Mouse (Mus musculus) forebrain, embryonic 13.5 days (tissue): ENCODE measurements around the gene 4930579F01Rik. TPM values are rescaled to one million over a fixed set of nuclear protein-coding genes. Genes with fewer than 3 reads are reported as not detected.
"Not testable (repeated sequence)": the region's sequence is repeated elsewhere in the genome, so short reads cannot be mapped to it uniquely, and the experiment has no call there.

ENCODE experiments used
- ATAC-seq: fragments of 200-750 bp; cut with Nextera tagmentation; 2 replicates; pipeline ENCODE4 v1.8.0; 2017
- H3K27ac ChIP-seq: fragments of 300-500 bp; sonication (generic); 2 replicates; pipeline ENCODE4 v1.5.1; 2015; ENCODE audit warnings: inconsistent platforms, mild to moderate bottlenecking, moderate library complexity
- H3K27me3 ChIP-seq: fragments of 300-500 bp; sonication (generic); 2 replicates; pipeline ENCODE4 v1.6.1; 2015; ENCODE audit warnings: mild to moderate bottlenecking, inconsistent platforms
- H3K36me3 ChIP-seq: fragments of 300-500 bp; sonication (generic); 2 replicates; pipeline ENCODE4 v1.6.1; 2015; ENCODE audit warnings: mild to moderate bottlenecking, inconsistent platforms; ENCODE audit not compliant: poor library complexity, severe bottlenecking
- H3K4me1 ChIP-seq: fragments of 300-500 bp; sonication (generic); 2 replicates; pipeline ENCODE4 v1.6.1; 2015; ENCODE audit warnings: inconsistent platforms
- H3K4me2 ChIP-seq: fragments of 300-500 bp; sonication (generic); 2 replicates; pipeline ENCODE4 v1.6.1; 2015; ENCODE audit warnings: inconsistent platforms, mild to moderate bottlenecking, moderate library complexity
- H3K4me3 ChIP-seq: fragments of 300-500 bp; sonication (generic); 2 replicates; pipeline ENCODE4 v1.5.1; 2015; ENCODE audit warnings: mild to moderate bottlenecking, inconsistent platforms
- H3K9ac ChIP-seq: fragments of 300-500 bp; sonication (generic); 2 replicates; pipeline ENCODE4 v1.6.1; 2015; ENCODE audit warnings: mild to moderate bottlenecking, inconsistent platforms
- H3K9me3 ChIP-seq: fragments of 300-500 bp; sonication (generic); replicated peaks from 2 replicates; pipeline ENCODE4 v1.6.1; 2016; ENCODE audit warnings: inconsistent platforms
- WGBS: fragments of 180-500 bp; shearing (Covaris S2); methylation state at CpG from one replicate; pipeline ENCODE4 v1.1.7; 2015; 5-methylcytosine and 5-hydroxymethylcytosine counted together
- polyA plus RNA-seq: library from polyadenylated mRNA; unstranded; fragments of >200 nt; fragmentation: Nextera tagmentation; extraction: Ambion mirVana; gene quantifications from 2 replicates; pipeline ENCODE4 v1.2.1, GENCODE M21; 2015

The 4930579F01Rik gene
- polyA plus RNA-seq, 1 experiment from 2014 or later = not detected

DNA sequence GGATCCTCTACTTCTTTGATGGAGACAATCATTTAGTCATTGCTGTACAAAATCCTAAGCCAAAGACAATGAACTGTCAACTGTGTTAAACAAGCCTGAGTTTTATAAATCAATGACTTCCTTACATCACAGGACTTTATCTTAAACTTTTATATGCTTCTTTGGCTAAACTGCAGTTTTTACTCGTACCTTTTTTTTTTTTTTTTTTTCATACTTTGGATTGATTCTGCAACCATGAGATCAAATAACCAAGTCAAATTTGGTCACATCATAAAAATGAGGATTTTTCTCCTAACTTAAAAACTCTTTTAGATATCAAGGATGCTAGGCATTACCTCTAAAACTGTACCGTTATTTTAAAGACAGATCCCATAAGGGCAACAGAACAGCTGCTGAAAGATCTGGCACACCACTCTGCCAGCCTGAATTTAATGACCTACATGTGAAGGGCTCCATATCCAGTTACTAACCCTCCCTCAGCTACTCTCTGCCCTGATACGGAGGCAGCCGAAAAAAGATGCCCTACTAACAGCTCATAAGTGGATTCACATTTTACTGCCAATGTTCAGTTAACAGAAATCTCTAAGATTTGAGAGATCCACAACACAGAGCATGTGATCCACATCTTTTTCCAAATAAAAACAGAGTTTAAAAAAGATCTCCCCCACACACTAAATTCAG is 51.4 kb downstream of the 4930579F01Rik start:
- H3K36me3 ChIP-seq = no peaks in the 10 kb centered on the region
- H3K4me3 ChIP-seq = peak overlapping the region; percentile 62
- WGBS = 74% methylated on average over 4 of the region's 4 CpGs
- H3K9ac ChIP-seq = peak overlapping the region; percentile 43; the same call in 1 of the 2 replicates
- H3K4me1 ChIP-seq = peaks cover 4% of the 10 kb centered on the region
- H3K27ac ChIP-seq = no peak overlapping the region
- no peak for ATAC-seq
- H3K9me3 ChIP-seq = no peaks in the 10 kb centered on the region
- H3K4me2 ChIP-seq = peak overlapping the region; percentile 51
- H3K27me3 ChIP-seq = no peaks in the 10 kb centered on the region

DNA sequence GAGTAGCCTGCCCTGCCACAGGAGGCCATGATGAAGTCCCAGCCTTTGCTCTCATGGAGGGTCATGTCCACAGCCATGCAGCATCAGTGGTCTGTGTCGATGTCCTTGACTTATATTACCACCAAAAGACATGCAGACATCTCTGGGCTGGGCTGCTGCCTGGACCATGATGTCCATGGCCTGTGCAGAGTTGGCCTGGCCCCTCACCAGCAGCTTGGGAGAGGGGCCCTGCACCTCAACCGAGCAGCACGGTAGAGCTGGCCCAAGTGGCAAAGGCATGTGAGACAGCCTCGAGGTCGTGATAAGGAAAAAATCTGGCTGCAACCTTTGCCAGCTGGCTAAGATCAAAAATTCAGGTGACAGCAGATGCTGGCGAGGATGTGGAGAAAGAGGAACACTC is 54.0 kb downstream of the 4930579F01Rik start:
- H3K9me3 ChIP-seq = no peaks in the 10 kb centered on the region

DNA sequence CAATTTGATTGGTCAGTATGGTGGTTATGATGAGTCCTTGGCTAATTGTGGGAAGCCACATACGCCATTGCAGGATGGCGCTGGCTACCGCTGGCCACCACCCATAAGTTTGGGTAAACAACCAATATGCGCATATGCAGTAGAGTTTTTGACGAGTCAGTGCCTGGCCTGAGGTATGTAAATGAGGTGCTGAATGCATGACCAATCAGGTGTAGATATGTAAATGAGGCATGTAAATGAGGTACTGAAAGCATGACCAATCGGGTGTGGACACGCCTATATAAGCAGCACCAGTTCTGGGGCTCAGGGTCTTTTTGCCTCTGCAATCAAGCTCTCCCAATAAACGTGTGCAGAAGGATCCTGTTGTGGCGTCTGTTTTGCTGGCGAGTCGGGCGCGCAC is 55.5 kb downstream of the 4930579F01Rik start:
- ATAC-seq, H3K9me3 ChIP-seq, H3K4me2 ChIP-seq, H3K9ac ChIP-seq, H3K27me3 ChIP-seq, H3K4me1 ChIP-seq, H3K27ac ChIP-seq, H3K4me3 ChIP-seq, H3K36me3 ChIP-seq: not testable (repeated sequence)
- WGBS = 98% methylated on average over 13 of the region's 13 CpGs

More for the DNA sequence above, 54.0 kb downstream of the 4930579F01Rik start:
- Histone ChIP-seq H3K27me3 (no peaks in the 10 kb centered on the region), H3K27ac (no peak overlapping the region), H3K36me3 (no peaks in the 10 kb centered on the region), H3K9ac (no peak overlapping the region), H3K4me1 (peaks cover 4% of the 10 kb centered on the region), H3K4me3 (no peak overlapping the region), H3K4me2 (no peak overlapping the region)
- WGBS = 91% methylated on average over 6 of the region's 6 CpGs
- ATAC-seq = no peak

DNA sequence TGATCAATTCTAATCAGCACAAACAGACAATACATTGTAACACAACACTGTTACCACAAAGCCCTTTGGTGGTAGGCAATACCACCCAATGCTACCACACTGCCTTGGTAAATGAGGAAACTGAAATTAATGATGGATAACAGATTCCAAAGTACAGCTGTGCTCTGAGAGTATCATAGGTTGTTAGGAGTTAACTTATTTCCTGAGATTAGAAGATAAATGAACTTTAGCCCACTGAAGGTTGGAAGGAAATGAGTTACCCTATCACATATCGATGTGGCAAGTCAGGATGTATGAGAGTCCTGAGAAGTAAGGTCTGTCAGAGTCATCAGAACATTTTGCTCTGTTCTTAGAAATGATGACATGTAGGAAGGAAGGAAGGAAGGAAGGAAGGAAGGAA is 59.1 kb downstream of the 4930579F01Rik start:
- ATAC-seq = no peak
- 90% methylated on average over 1 of the region's 1 CpGs for WGBS

DNA sequence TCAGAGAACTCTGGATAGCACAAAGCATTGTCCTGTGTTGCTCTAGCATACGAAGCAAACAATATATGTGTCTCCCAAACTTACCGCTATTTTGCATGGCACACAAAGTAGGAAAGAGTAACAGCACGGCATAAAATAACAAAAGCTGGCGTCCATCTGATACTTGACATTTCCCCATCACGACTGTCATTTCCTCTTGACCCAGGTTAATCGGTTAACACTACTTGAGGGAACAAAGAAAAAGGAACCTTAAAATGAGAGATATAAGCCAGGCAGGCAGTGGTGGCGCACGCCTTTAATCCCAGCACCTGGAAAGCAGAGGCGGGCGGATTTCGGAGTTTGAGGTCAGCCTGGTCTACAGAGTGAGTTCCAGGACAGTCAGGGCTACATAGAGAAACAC is 59.7 kb downstream of the 4930579F01Rik start:
- H3K9me3 ChIP-seq = no peaks in the 10 kb centered on the region
- peaks cover 6% of the 10 kb centered on the region; the same call in 1 of the 2 replicates for H3K4me1 ChIP-seq
- 84% methylated on average over 11 of the region's 11 CpGs for WGBS
- H3K36me3 ChIP-seq = no peaks in the 10 kb centered on the region
- no peak overlapping the region for H3K4me2 ChIP-seq
- H3K27ac ChIP-seq = no peak overlapping the region
- no peak overlapping the region for H3K4me3 ChIP-seq
- no peaks in the 10 kb centered on the region for H3K27me3 ChIP-seq
- no peak overlapping the region for H3K9ac ChIP-seq
- ATAC-seq = no peak

More for the DNA sequence above, 59.1 kb downstream of the 4930579F01Rik start:
- no peaks in the 10 kb centered on the region for H3K36me3 ChIP-seq
- no peak overlapping the region for H3K4me2 ChIP-seq
- H3K9ac ChIP-seq = no peak overlapping the region
- no peak overlapping the region for H3K27ac ChIP-seq
- peaks cover 6% of the 10 kb centered on the region; the same call in 1 of the 2 replicates for H3K4me1 ChIP-seq
- no peak overlapping the region for H3K4me3 ChIP-seq
- no peaks in the 10 kb centered on the region for H3K9me3 ChIP-seq
- H3K27me3 ChIP-seq = no peaks in the 10 kb centered on the region

DNA sequence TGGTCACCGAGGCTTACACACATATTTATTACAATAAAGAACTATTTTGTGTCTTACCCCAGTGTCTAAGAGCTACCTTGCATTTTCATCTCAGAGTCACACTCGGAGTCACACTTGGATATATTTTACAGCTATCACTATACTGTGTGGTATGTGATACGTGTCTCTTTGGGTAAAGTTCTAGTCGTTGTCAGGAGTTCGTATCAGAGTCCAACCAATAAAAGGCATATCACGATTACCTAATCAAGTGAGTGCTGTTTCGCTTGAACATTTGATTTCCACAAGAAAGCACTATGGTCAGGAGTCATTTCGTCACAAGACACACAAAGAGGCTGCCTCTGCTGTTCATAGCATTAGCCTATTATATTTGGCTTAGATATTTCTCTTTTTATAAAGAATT is 60.2 kb downstream of the 4930579F01Rik start:
- Histone ChIP-seq H3K27ac (no peak overlapping the region), H3K9ac (no peak overlapping the region), H3K36me3 (no peaks in the 10 kb centered on the region), H3K4me1 (peaks cover 6% of the 10 kb centered on the region; the same call in 1 of the 2 replicates), H3K27me3 (no peaks in the 10 kb centered on the region), H3K4me2 (no peak overlapping the region), H3K4me3 (no peak overlapping the region), H3K9me3 (no peaks in the 10 kb centered on the region)
- no peak for ATAC-seq
- 90% methylated on average over 8 of the region's 8 CpGs for WGBS

DNA sequence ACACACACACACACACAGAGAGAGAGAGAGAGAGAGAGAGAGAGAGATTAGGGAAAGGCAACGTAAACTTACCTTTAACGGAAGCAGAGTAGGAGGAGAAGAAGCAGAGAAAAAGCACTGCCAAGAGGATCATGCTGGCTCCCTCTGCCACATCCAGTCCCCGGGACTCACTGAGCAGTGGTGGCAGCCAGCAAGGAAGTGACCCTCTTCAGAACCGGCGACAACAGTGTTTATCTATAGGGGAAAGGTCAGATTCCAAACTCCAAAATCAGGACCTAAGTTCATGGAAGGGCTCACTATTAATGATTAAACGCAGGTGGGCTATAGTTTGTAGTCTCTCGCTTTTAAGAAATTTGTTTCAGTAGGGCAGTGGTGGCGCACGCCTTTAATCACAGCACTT is 62.5 kb downstream of the 4930579F01Rik start:
- Histone ChIP-seq H3K27me3 (no peaks in the 10 kb centered on the region), H3K36me3 (no peaks in the 10 kb centered on the region), H3K4me3 (no peak overlapping the region), H3K4me1 (peaks cover 6% of the 10 kb centered on the region; the same call in 1 of the 2 replicates), H3K9me3 (no peaks in the 10 kb centered on the region), H3K27ac (no peak overlapping the region), H3K9ac (no peak overlapping the region), H3K4me2 (no peak overlapping the region)
- ATAC-seq = no peak
- 63% methylated on average over 9 of the region's 9 CpGs for WGBS

DNA sequence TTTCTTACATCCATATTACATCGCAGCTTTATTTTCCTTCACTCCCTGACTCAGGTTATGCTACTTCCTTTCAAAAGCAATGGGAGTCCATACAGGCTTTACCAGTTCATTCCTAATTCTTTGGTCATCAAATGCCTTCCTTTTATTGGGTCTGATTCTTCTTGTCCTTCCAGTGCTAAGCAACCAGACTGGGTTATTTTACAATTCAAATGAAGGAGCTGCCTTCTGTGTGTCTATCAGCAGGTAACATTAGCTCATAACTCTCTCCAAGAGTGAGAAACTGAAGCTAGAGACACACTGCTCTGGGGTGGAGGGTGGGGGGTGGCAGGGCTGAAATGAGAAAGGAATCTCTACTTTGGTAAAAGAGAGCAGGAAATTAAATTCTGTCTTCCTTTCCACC is 62.9 kb downstream of the 4930579F01Rik start:
- H3K4me1 ChIP-seq = peaks cover 6% of the 10 kb centered on the region; the same call in 1 of the 2 replicates
- H3K9ac ChIP-seq = no peak overlapping the region
- H3K4me2 ChIP-seq = no peak overlapping the region
- H3K36me3 ChIP-seq = no peaks in the 10 kb centered on the region
- no peak overlapping the region for H3K27ac ChIP-seq
- H3K27me3 ChIP-seq = no peaks in the 10 kb centered on the region
- no peak for ATAC-seq
- 43% methylated on average over 1 of the region's 1 CpGs for WGBS
- no peak overlapping the region for H3K4me3 ChIP-seq
- H3K9me3 ChIP-seq = no peaks in the 10 kb centered on the region

DNA sequence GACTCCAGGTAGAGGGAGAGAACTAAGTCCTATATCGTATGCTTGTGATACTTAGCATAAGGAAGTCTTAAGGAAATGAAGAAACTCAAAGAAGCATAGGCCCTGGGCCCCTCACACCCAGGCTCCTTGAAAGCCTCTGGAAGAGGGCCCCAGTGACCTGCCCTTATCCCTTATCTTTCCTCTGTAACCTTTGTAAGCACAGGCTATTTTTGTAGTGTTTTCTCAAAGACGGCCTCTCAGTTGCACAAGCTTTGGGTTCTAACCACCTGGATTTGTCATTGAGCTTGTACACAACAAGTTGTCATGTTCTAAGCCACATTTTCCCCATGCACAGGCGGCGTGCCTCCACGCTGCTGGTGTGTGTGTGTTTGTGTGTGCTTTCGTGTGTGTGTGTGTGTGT is 64.5 kb downstream of the 4930579F01Rik start:
- ATAC-seq = no peak
- Histone ChIP-seq H3K27ac (no peak overlapping the region), H3K9ac (no peak overlapping the region), H3K36me3 (no peaks in the 10 kb centered on the region), H3K27me3 (no peaks in the 10 kb centered on the region), H3K9me3 (no peaks in the 10 kb centered on the region), H3K4me3 (no peak overlapping the region), H3K4me1 (peaks cover 6% of the 10 kb centered on the region; the same call in 1 of the 2 replicates), H3K4me2 (no peak overlapping the region)
- 93% methylated on average over 6 of the region's 6 CpGs for WGBS

DNA sequence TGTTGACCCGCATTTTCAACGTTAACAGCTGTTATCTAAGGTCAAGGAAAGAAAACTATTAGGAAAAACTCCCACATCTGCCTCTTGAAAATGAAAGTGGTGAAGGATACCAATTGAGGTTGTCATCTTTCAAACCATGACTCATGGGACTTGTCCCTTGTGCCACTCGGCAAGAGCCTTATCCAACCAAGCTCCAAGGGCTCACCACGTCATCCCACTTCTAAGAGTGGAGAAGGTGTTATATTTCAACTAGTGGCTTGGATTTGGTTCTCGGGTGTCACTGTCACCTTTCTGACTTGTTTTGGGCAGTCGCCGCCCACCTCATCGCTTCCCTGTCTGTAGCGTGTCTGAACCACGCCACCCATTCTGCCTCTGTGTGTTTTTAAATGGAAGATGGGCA is 69.8 kb downstream of the 4930579F01Rik start:
- H3K27ac ChIP-seq = no peak overlapping the region
- no peak overlapping the region for H3K9ac ChIP-seq
- no peak for ATAC-seq
- H3K9me3 ChIP-seq = no peaks in the 10 kb centered on the region
- H3K36me3 ChIP-seq = no peaks in the 10 kb centered on the region
- no peak overlapping the region for H3K4me3 ChIP-seq
- H3K4me1 ChIP-seq = no peaks in the 10 kb centered on the region
- H3K27me3 ChIP-seq = no peaks in the 10 kb centered on the region
- no peak overlapping the region for H3K4me2 ChIP-seq
- 94% methylated on average over 10 of the region's 10 CpGs for WGBS

DNA sequence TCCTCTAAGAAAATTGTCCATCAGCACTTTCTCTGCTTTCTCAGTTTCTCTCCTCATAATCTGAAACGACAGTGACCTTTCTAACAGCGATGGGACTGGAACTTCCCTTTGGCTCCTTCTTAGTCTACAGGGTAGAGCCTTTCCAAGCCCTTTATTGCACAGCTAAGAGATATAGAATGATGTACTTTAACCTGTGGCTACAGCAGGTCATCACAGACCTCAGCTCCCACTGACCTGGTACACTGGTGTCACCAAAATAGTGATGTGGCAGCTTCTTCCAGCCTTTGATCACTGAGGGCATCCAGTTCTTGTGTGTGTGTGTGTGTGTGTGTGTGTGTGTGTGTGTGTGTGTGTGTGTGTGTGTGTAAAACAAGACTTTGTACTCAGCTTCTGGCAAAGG is 72.2 kb downstream of the 4930579F01Rik start:
- H3K4me2 ChIP-seq = no peak overlapping the region
- no peaks in the 10 kb centered on the region for H3K4me1 ChIP-seq
- no peak overlapping the region for H3K9ac ChIP-seq
- no peaks in the 10 kb centered on the region for H3K9me3 ChIP-seq
- H3K36me3 ChIP-seq = no peaks in the 10 kb centered on the region
- no peaks in the 10 kb centered on the region for H3K27me3 ChIP-seq
- H3K27ac ChIP-seq = no peak overlapping the region
- 98% methylated on average over 2 of the region's 2 CpGs for WGBS
- ATAC-seq = no peak
- no peak overlapping the region for H3K4me3 ChIP-seq

DNA sequence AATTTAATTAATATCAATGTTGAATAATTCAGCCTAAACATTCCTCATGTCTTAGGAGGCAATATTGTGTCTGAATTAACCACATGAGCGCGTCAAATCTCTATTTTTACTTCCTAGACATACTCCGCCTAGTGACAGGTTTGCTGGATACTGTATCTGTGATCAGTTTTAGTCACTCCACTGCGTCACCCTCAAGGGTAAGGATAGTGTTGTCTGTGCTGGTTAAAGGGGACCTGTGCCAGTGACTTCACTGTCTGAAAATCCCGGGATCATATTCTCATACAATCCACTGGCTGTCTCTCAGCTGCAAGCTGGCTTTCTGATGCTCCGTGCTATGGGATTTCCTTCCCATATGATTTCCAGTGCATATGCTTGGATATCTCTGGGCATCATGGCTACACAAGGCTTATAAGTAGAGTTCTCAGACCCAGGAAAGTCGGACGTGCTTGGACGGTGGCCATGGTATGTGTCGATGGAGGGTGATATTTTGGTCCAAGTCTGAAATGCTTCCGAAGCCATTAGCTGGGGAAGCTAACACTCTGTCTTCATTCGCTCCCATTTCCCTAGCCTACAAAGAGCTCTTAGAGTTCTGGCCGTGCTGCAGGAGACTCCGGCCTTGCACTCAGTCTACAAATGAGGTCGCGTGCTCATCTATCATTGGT is 74.0 kb downstream of the 4930579F01Rik start:
- H3K27ac ChIP-seq = no peak overlapping the region
- H3K4me1 ChIP-seq = no peaks in the 10 kb centered on the region
- no peak for ATAC-seq
- no peaks in the 10 kb centered on the region for H3K27me3 ChIP-seq
- H3K9me3 ChIP-seq = no peaks in the 10 kb centered on the region
- H3K9ac ChIP-seq = no peak overlapping the region
- H3K4me3 ChIP-seq = no peak overlapping the region
- WGBS = 95% methylated on average over 16 of the region's 16 CpGs
- no peak overlapping the region for H3K4me2 ChIP-seq
- H3K36me3 ChIP-seq = no peaks in the 10 kb centered on the region
